Mouse (Mus musculus) T-helper 17 cell (primary cell): ENCODE measurements around the gene Gm29776.

ENCODE experiments used
- in situ Hi-C, 2 experiments: fragments of 300-600 bp; cut with MboI, MseI; formaldehyde crosslinking; loops; 1 replicate in 1 of 2; 2 replicates in 1 of 2; pipeline ENCODE4 v1.15.1; 2025; ENCODE audit warnings: high pct_unique_total_duplicates in 2 of 2

The Gm29776 gene

GRCm38 (mm10) chr14:54698733-54699132 lies at the start of gene Gm29776:
Gene Gm29776 (minus strand): TSS chr14:54698833.
- in situ Hi-C loops = no loop called here

- in situ Hi-C loops = no loop called here
These were observed 47.4 kb upstream of the Gm29776 start for GRCm38 (mm10) chr14:54746038-54746437.

GRCm38 (mm10) chr14:54744473-54744872 lies 45.8 kb upstream of the Gm29776 start:
- in situ Hi-C loops = no loop called here

GRCm38 (mm10) chr14:54742375-54742774 lies 43.7 kb upstream of the Gm29776 start:
- in situ Hi-C loops = no loop called here

GRCm38 (mm10) chr14:54741721-54742120 lies 43.1 kb upstream of the Gm29776 start:
- in situ Hi-C loops = no loop called here

GRCm38 (mm10) chr14:54737634-54738033 lies 39.0 kb upstream of the Gm29776 start:
- in situ Hi-C loops = loop anchor here in 1 of 2 experiments (5.0 kb wide), 1 partner anchor 80 kb away; no protein-coding TSS in a partner anchor

GRCm38 (mm10) chr14:54736555-54737552 lies 38.2 kb upstream of the Gm29776 start:
- in situ Hi-C loops = loop anchor here in 1 of 2 experiments (5.0 kb wide), 1 partner anchor 80 kb away; no protein-coding TSS in a partner anchor

GRCm38 (mm10) chr14:54735221-54735620 lies 36.6 kb upstream of the Gm29776 start:
- in situ Hi-C loops = loop anchor here in 1 of 2 experiments (5.0 kb wide), 1 partner anchor 82 kb away; no protein-coding TSS in a partner anchor

- in situ Hi-C loops = no loop called here
These were observed 35.4 kb upstream of the Gm29776 start for GRCm38 (mm10) chr14:54734004-54734403.

- in situ Hi-C loops = no loop called here
These were observed 33.6 kb upstream of the Gm29776 start for GRCm38 (mm10) chr14:54732206-54732605.

- in situ Hi-C loops = no loop called here
These were observed 31.7 kb upstream of the Gm29776 start for GRCm38 (mm10) chr14:54730305-54730704.

- in situ Hi-C loops = no loop called here
These were observed 30.4 kb upstream of the Gm29776 start for GRCm38 (mm10) chr14:54728823-54729653.

- in situ Hi-C loops = no loop called here
These were observed 28.9 kb upstream of the Gm29776 start for GRCm38 (mm10) chr14:54727565-54727964.

GRCm38 (mm10) chr14:54724049-54724448 lies 25.4 kb upstream of the Gm29776 start:
- in situ Hi-C loops = no loop called here

- in situ Hi-C loops = no loop called here
These were observed 23.1 kb upstream of the Gm29776 start for GRCm38 (mm10) chr14:54721711-54722110.

- in situ Hi-C loops = no loop called here
These were observed 22.2 kb upstream of the Gm29776 start for GRCm38 (mm10) chr14:54720654-54721350.

- in situ Hi-C loops = no loop called here
These were observed 21.4 kb upstream of the Gm29776 start for GRCm38 (mm10) chr14:54720041-54720440.

- in situ Hi-C loops = loop anchor here in 1 of 2 experiments (5.0 kb wide), 1 partner anchor 72 kb away; no protein-coding TSS in a partner anchor
These were observed 16.8 kb upstream of the Gm29776 start for GRCm38 (mm10) chr14:54715402-54715801.

- in situ Hi-C loops = loop anchor here in 1 of 2 experiments (5.0 kb wide), 1 partner anchor 73 kb away; no protein-coding TSS in a partner anchor
These were observed 16.0 kb upstream of the Gm29776 start for GRCm38 (mm10) chr14:54714617-54715081.

- in situ Hi-C loops = no loop called here
These were observed 15.5 kb upstream of the Gm29776 start for GRCm38 (mm10) chr14:54714121-54714520.

GRCm38 (mm10) chr14:54712861-54713260 lies 14.2 kb upstream of the Gm29776 start:
- in situ Hi-C loops = no loop called here
